Mouse (Mus musculus) forebrain, embryonic 11.5 days (tissue): ENCODE results near the gene Pde6c. TPM values are rescaled to one million over a fixed set of nuclear protein-coding genes. Genes with fewer than 3 reads are reported as not detected.

Experiments used
- ATAC-seq: fragments of 200-750 bp; cut with Nextera tagmentation; replicated peaks from 2 replicates; pipeline ENCODE4 v1.8.0; 2017; ENCODE audit warnings: moderate TSS enrichment; ENCODE audit not compliant: low FRiP score
- DNase-seq: peaks from one replicate; pipeline ENCODE4 v3.0.0-alpha.2; 2017; ENCODE audit warnings: low spot score
- H3K27ac ChIP-seq: fragments of 300-500 bp; sonication (generic); 2 replicates; pipeline ENCODE4 v1.5.1; 2014; ENCODE audit warnings: low read depth, low read length
- H3K27me3 ChIP-seq: fragments of 300-500 bp; sonication (generic); 2 replicates; pipeline ENCODE4 v1.6.1; 2014; ENCODE audit warnings: mild to moderate bottlenecking, low read length, mixed read lengths; ENCODE audit not compliant: control insufficient read depth, insufficient read depth
- H3K36me3 ChIP-seq: fragments of 300-500 bp; sonication (generic); 2 replicates; pipeline ENCODE4 v1.6.1; 2014; ENCODE audit warnings: mild to moderate bottlenecking, low read length, moderate library complexity, mixed read lengths; ENCODE audit not compliant: control insufficient read depth, insufficient read depth
- H3K4me1 ChIP-seq: fragments of 300-500 bp; sonication (generic); replicated peaks from 2 replicates; pipeline ENCODE4 v1.6.1; 2014; ENCODE audit warnings: low read length, mixed read lengths; ENCODE audit not compliant: control insufficient read depth, insufficient read depth
- H3K4me2 ChIP-seq: fragments of 300-500 bp; sonication (generic); 2 replicates; pipeline ENCODE4 v1.6.1; 2014; ENCODE audit warnings: low read depth, mild to moderate bottlenecking, low read length, moderate library complexity, mixed read lengths; ENCODE audit not compliant: severe bottlenecking
- H3K4me3 ChIP-seq: fragments of 300-500 bp; sonication (generic); 2 replicates; pipeline ENCODE4 v1.5.1; 2014; ENCODE audit warnings: low read depth, low read length
- H3K9ac ChIP-seq: fragments of 300-500 bp; sonication (generic); 2 replicates; pipeline ENCODE4 v1.6.1; 2014; ENCODE audit warnings: low read length
- H3K9me3 ChIP-seq: fragments of 300-500 bp; sonication (generic); 2 replicates; pipeline ENCODE4 v1.6.1; 2016; ENCODE audit warnings: low read length, mixed read lengths; ENCODE audit not compliant: control insufficient read depth
- WGBS: fragments of 180-500 bp; shearing (Covaris S2); extraction: QIAGEN DNeasy Blood & Tissue Kit; methylation state at CpG from one replicate; pipeline ENCODE4 v1.1.7; 2014; 5-methylcytosine and 5-hydroxymethylcytosine counted together
- polyA plus RNA-seq: library from polyadenylated mRNA; unstranded; fragments of >200 nt; fragmentation: Nextera tagmentation; extraction: Ambion mirVana; gene quantifications from 2 replicates; pipeline ENCODE4 v1.2.1, GENCODE M21; 2014

The Pde6c gene
- polyA plus RNA-seq = not detected in 2 replicates

- Histone ChIP-seq H3K27me3 (no peaks in the 10 kb centered on the region), H3K36me3 (no peaks in the 10 kb centered on the region), H3K9ac (no peak within 1 kb of the TSS), H3K27ac (no peak within 1 kb of the TSS), H3K9me3 (no peaks in the 10 kb centered on the region), H3K4me2 (no peak within 1 kb of the TSS), H3K4me1 (no peaks in the 10 kb centered on the region), H3K4me3 (no peak within 1 kb of the TSS)
- ATAC-seq (no peak), DNase-seq (no peak)
- WGBS = 82% methylated on average over 6 of the region's 6 CpGs
Measured at GRCm38 (mm10) chr19:38132481-38132880, at the start of gene Pde6c. Pde6c (plus strand) TSS chr19:38132781.

- Histone ChIP-seq H3K27me3 (no peaks in the 10 kb centered on the region), H3K4me3 (no peak overlapping the region), H3K9ac (no peak overlapping the region), H3K36me3 (no peaks in the 10 kb centered on the region), H3K27ac (no peak overlapping the region), H3K4me1 (no peaks in the 10 kb centered on the region), H3K4me2 (no peak overlapping the region), H3K9me3 (no peaks in the 10 kb centered on the region)
- 78% methylated on average over 5 of the region's 5 CpGs for WGBS
- DNase-seq (no peak), ATAC-seq (no peak)
Measured at GRCm38 (mm10) chr19:38082931-38083525, 49.6 kb upstream of the Pde6c start.

GRCm38 (mm10) chr19:38085841-38086240 is 46.7 kb upstream of the Pde6c start:
- no peak overlapping the region for H3K27ac ChIP-seq
- H3K36me3 ChIP-seq = no peaks in the 10 kb centered on the region
- no peak overlapping the region for H3K4me3 ChIP-seq
- no peak overlapping the region for H3K4me2 ChIP-seq
- no peaks in the 10 kb centered on the region for H3K27me3 ChIP-seq
- WGBS = 90% methylated on average over 4 of the region's 4 CpGs
- no peaks in the 10 kb centered on the region for H3K9me3 ChIP-seq
- no peak for DNase-seq
- H3K9ac ChIP-seq = no peak overlapping the region
- ATAC-seq = no peak
- H3K4me1 ChIP-seq = no peaks in the 10 kb centered on the region

- ATAC-seq (no peak), DNase-seq (no peak)
- H3K4me3 ChIP-seq = no peak overlapping the region
- H3K27ac ChIP-seq = no peak overlapping the region
- no peaks in the 10 kb centered on the region for H3K36me3 ChIP-seq
- no peaks in the 10 kb centered on the region for H3K9me3 ChIP-seq
- no peaks in the 10 kb centered on the region for H3K4me1 ChIP-seq
- H3K4me2 ChIP-seq = no peak overlapping the region
- H3K9ac ChIP-seq = no peak overlapping the region
- no peaks in the 10 kb centered on the region for H3K27me3 ChIP-seq
- WGBS = 69% methylated on average over 11 of the region's 11 CpGs
Measured at GRCm38 (mm10) chr19:38086948-38087551, 45.5 kb upstream of the Pde6c start.

- WGBS = 84% methylated on average over 8 of the region's 8 CpGs
- no peak overlapping the region for H3K4me3 ChIP-seq
- no peak overlapping the region for H3K27ac ChIP-seq
- H3K9ac ChIP-seq = no peak overlapping the region
- H3K4me1 ChIP-seq = no peaks in the 10 kb centered on the region
- H3K4me2 ChIP-seq = no peak overlapping the region
- ATAC-seq (no peak), DNase-seq (no peak)
- no peaks in the 10 kb centered on the region for H3K27me3 ChIP-seq
- H3K36me3 ChIP-seq = no peaks in the 10 kb centered on the region
- H3K9me3 ChIP-seq = no peaks in the 10 kb centered on the region
Measured at GRCm38 (mm10) chr19:38089358-38089757, 43.2 kb upstream of the Pde6c start.

GRCm38 (mm10) chr19:38091512-38091985 is 41.0 kb upstream of the Pde6c start:
- H3K27ac ChIP-seq = no peak overlapping the region
- no peaks in the 10 kb centered on the region for H3K36me3 ChIP-seq
- H3K4me3 ChIP-seq = no peak overlapping the region
- ATAC-seq (no peak), DNase-seq (no peak)
- no peaks in the 10 kb centered on the region for H3K9me3 ChIP-seq
- no peak overlapping the region for H3K9ac ChIP-seq
- 60% methylated on average over 4 of the region's 4 CpGs for WGBS
- no peak overlapping the region for H3K4me2 ChIP-seq
- H3K4me1 ChIP-seq = no peaks in the 10 kb centered on the region
- H3K27me3 ChIP-seq = peaks cover 9% of the 10 kb centered on the region

GRCm38 (mm10) chr19:38096231-38096630 is 36.4 kb upstream of the Pde6c start:
- DNase-seq = no peak
- Histone ChIP-seq H3K27me3 (peaks cover 33% of the 10 kb centered on the region), H3K36me3 (no peaks in the 10 kb centered on the region), H3K4me3 (no peak overlapping the region), H3K27ac (no peak overlapping the region), H3K9ac (no peak overlapping the region), H3K9me3 (no peaks in the 10 kb centered on the region), H3K4me1 (0 out of 2 replicates have a peak, but pooled peaks cover 2% of the 10 kb centered on the region), H3K4me2 (no peak overlapping the region)
- WGBS = 13% methylated on average over 4 of the region's 4 CpGs
- ATAC-seq = no peak

- H3K27ac ChIP-seq = no peak within 1 kb of the TSS
- no peaks in the 10 kb centered on the region for H3K36me3 ChIP-seq
- H3K27me3 ChIP-seq = peaks cover 33% of the 10 kb centered on the region
- peak; percentile 58 for DNase-seq
- peak within 1 kb of the TSS; percentile 45 for H3K4me2 ChIP-seq
- peak within 1 kb of the TSS; percentile 18 for H3K4me3 ChIP-seq
- H3K9me3 ChIP-seq = no peaks in the 10 kb centered on the region
- 0 out of 2 replicates have a peak, but pooled peaks cover 2% of the 10 kb centered on the region for H3K4me1 ChIP-seq
- WGBS = under 1% methylated on average over 77 of the region's 77 CpGs
- ATAC-seq = no peak
- H3K9ac ChIP-seq = no peak within 1 kb of the TSS
Measured at GRCm38 (mm10) chr19:38096858-38097758, 35.5 kb upstream of the Pde6c start, which contains the start of gene Ffar4. Ffar4 (plus strand) TSS chr19:38097071.
